Mouse (Mus musculus) gastrocnemius, postnatal 36 days (tissue): Measurements from ENCODE around the gene Git1. TPM values are rescaled to one million over a fixed set of nuclear protein-coding genes. Genes with fewer than 3 reads are reported as not detected.

Experiments
- DNase-seq, 2 experiments: peaks; one replicate each; pipeline ENCODE4 v3.0.0; 2022
- intact Hi-C: fragments of 180-260 bp; cut with DNase I; formaldehyde crosslinking; loops from one replicate; pipeline ENCODE4 v1.15.1; 2025
- total RNA-seq, 2 experiments: library from RNA; stranded (reverse); gene quantifications; 2 replicates each; pipeline ENCODE4 v1.2.3; 2021

Git1 gene
- total RNA-seq, 2 experiments from 2014 or later = 23.9 to 25.5 TPM

DNA sequence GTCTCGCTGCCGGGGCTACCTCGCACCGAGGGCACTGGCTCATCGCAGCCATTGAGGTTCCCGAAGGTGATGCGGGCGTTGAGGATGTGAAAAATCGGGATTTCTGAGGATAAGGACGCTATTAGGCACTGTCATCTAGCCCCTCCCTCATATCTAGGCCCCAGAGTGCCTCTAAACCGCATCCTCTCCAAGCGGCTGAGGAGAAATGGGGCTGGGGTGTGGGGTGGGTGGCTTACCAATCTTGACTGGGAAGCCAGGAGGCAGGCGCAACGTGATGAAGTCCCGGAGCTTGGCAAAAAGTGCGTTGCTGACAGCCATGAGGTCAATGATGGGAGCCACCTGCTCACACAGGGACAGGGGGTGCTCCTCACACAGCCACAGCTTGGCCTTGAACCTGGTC lies 20.6 kb upstream of the Git1 start:
- intact Hi-C loops = no loop called here
- no peak for DNase-seq

DNA sequence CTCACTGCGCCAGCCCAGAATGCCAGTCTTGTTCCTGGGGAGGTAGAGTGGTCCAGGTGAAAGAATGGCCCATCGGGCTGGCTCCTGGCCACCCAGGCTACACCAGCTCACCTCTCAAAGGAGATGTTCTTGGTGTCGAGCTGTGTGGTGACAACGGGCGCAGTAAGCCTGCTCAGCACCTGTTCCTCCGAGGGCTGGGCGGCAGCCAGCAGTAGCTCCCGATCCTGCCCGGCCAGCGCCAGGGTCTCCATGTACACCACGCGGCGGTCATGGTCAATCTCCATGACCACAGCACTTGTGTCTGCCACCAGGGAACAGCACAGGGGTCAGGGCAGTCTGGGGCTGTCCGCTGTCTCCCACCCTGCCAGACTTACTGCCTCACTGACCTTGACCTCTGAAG lies 17.1 kb upstream of the Git1 start:
- no peak for DNase-seq
- intact Hi-C loops = no loop called here

DNA sequence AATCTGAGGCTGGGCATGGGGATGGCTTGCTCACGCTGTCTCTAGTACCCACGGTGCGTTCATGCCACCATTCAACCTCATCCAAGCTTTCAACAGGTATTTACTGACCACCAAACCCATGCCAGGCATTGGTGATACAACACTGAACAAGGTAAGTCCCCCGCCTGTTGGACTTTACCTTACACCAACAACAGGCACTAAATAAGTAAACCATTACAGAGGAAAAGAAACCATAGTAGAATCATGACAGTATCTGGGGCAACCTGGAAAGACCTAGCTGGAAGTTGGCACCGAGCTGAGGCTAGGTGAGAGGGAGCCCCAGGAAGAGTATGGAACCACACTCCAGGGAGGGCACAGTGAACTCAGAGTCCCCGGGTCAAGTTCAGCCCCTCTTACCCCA lies 16.5 kb upstream of the Git1 start:
- intact Hi-C loops = no loop called here

DNA sequence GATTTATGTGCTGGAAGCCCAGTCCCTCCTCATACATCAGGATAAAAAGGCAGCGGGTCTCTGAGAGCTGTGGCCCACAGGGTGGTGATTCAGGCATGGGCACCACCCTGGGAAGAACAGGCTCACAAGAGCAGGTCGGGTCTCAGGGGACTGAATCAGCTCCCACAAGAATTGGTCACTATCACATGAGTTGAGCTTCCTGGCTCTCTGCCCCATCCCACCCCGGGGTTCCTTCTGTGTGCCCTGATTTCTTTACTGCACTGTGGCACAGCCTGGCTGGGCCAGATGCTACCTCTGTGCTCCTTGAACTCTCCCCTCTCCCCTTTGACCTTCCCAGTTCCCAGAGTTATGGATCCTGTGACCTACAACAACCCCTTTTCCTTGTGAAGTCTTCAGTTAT lies 10.3 kb upstream of the Git1 start:
- DNase-seq = no peak
- intact Hi-C loops = no loop called here

More for the DNA sequence above, 16.5 kb upstream of the Git1 start:
- no peak for DNase-seq

DNA sequence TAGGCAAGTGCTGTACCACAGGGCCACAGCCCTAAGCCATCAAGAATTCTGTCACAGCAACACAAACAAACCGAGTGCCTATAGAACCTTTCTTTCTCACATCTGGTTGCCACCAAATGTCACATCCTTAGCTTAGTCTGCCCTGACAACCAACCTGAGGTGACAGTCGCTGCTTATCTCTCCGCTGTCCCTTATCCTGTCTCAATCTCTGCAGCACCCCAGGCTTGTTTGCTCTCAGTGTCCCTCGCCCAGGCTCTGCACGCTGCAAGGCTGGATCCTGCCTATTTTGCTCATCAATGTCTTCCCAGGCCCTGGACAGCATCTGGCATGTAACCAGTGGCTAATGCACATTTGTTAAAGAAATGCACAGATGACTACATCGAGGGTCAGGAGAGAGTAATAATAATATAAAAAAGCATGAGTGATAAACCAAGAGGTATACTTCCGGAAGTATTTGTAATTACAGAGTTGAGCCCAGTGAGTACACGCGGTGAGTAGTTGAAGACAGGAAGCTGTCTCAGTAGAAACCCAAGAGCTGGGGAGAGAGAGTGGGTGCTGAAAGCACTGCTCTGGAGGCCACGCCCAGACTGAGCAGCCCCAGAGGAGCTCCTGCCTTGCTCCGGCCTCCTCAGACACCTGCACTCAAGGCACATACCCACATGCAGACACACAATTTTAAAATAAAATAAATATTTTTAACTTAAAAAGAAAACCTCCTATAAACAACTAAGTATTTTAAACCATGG lies 9.7 kb upstream of the Git1 start:
- DNase-seq = no peak
- intact Hi-C loops = no loop called here

DNA sequence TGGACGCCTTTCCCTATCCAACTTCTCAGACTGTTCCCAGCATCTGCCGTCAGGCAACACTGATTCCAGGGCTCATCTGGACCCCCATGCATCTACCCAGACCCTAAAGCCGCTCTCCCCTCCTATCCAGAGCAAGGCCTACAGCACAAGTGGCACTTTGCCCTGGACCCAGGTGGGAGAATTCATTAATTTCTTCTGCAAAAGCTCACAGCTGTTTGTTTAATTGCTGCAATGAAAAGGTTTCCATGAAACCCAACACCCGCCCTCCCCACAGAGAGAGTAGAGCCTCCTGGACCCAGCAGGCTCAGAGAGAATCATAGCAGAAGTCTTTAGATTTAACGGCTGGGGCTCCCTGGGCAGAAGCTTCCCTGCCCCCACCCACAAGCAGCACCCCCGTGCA lies 8.1 kb upstream of the Git1 start:
- no peak for DNase-seq
- intact Hi-C loops = no loop called here

DNA sequence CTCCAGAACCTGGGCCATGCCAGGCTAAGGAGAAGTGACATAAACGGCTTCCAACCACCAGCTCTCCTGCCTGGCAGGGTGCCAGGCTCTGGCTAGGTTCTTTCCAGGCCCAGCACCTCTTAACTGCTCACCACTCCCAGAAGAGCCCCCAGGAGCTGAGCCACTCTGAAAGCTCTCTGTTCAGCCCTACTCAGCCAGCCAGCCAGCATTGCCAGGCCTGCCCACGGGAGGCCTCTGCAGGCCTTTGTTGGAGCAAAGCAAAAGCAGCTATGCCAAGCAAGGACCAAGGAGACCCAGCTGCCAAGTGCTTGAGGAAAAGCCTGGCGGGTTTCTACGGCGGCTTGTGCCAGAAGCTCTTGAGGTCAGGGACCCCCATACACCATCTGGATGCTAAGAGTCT lies 6.6 kb upstream of the Git1 start:
- intact Hi-C loops = no loop called here
- DNase-seq = no peak

DNA sequence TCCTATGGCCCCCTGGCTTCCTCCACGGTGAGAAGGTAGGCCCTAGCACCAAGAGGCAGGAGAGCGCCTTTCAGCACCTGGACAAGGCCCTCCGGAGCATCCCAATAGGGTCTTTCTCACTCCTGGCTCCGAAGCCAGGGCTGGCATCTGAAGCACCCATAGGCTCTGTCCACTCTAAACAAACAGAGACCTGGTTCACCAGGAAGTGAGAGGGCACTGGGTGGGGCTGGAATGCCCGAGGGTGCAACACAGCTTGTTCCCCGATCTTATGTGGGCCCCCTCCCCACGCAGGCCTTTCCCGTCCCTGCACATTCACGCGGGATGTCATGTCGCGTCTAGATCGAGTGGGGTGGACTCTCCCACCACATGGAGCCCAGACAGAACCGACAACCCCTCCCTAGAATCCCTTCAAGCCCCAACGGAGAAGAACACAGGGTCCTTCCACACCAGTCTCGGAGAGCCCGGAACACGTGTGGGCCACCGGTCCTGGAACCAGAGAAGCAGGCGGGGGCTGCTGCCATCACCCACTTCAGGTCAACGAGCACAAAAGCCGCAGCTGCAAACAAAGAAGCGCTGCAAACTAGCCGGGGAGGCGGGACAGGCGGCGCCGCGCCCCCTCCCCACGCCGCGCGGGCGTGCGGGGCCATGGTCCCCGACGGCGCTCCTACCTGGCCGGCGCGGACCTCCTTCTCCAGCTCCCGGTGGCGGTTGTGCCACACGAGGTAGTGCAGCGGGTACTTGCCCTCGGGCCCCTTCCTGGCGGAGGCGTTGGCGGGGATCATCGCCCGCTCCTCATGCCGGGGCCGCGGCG lies 4.4 kb upstream of the Git1 start:
- no peak for DNase-seq
- intact Hi-C loops = no loop called here

DNA sequence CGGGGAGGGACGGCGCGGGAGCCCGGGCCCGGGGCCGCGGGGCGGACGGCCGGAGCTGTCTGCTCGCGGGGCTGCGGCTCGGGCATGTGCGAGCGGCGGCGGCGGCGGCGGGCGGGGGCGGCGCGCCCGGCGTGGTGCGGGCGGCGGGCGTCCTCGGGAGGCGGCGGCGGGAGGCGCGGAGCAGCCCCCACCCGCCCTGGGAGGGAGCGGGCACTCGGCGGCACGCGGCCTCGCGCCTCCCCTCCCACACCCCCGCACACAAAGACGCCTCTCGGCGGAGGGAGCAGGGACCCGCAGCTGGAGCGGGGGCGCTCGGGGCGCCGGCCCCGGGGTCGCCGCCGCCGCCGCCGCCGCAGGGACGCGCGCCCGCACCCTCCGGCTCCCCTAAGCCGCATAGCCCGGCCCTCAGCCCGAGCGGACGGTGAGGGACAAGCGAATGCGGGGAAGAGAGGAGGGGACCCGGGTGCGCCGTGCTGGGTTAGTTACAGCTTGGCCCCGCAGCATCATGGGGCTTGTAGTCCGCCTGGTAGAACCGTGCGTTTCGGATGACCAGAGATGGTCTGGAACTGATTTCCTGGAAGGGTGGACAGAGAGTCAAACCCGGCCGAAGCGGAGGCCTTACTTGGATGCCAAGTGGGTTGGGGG lies 3.6 kb upstream of the Git1 start, which contains the start of gene Ankrd13b:
Gene Ankrd13b, minus strand, starts transcription at position 88 of the 645 bp plus-strand sequence.
- intact Hi-C loops = loop anchor here (2.0 to 5.0 kb wide), 2 partner anchors 23 to 138 kb away; no protein-coding TSS in a partner anchor

DNA sequence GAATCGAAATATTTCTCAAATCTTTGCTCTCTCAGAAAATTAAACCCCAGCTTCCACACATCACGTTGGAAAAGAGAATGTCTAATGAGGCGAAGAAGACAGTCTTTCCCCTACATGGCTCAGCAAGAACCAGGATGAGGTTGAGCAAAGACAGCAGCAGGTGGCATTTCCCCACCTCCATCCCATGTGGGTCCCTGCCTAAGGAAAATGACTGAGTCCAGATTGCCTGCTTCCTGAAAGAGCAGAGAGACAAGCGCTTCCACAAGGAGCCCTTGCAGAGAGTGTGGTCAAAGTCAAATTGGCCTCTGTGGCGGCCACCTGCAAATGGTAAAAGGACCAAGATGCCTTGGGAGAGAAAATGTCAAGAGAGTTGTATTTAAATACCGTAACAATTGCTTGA lies 2.9 kb upstream of the Git1 start:
- DNase-seq = no peak
- intact Hi-C loops = loop anchor here (2.0 to 5.0 kb wide), 2 partner anchors 22 to 137 kb away; no protein-coding TSS in a partner anchor

More for the DNA sequence above, 3.6 kb upstream of the Git1 start, which contains the start of gene Ankrd13b:
- peak in 1 of 2 experiments; percentile 65 for DNase-seq

DNA sequence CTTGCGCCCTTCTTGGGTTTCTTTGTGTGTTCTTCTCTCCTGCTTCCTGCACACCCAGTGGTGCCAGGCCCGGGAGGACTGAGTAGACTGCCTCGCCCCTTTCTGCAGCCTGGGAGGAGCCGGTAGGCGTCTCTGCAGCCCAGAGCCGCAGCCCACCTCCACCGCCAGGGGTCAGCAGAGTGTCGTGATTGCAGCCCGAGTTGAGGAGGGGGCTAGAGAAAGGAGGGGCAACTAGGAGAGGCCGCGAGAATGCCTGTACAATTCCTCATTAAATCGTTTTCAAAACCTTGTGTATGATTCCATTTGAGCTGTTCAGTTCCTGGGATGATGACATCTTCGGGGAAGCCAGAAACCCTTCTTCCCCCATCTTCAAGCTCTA lies 2.2 kb upstream of the Git1 start:
- peak; percentile 76 to 87 for DNase-seq
- intact Hi-C loops = loop anchor here (1.0 to 5.0 kb wide), 3 partner anchors 9 to 136 kb away; no protein-coding TSS in a partner anchor

DNA sequence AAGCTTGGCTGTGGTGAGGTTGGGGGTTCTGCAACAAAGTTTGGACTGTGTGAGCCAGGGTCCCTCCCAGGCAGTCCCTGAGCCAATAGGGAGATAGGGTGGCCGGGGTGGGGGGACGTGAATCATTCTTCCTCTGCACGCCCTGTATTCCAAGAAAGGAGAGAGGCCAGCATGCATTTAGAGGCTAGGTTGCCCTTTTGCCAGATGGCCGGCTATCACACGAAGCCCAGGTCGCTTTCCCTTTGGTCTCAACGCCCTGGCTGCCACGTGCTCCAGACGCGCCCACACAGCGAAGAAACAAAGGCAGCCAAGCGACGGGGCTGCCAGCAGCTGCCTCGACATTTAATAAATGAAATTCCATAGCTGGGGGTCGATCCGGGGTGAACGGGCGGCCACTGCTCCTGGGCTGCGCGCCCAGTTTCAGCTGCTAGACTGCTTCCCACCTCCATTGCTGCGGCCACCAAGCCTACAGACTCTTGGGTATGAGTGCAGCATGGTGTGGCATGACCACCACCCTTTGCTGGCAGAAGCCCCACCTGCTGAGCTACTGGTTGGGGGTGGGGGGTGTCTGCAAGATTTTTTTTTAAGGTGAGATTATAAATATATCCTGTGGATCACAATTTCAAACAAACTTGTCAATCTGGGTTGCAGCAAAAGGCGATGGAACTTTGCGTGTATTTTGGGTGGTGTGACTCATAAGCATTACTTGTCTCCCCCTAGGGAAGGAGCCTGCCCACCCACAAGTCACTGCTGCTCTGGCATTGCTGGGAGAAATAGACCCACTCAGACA lies 1.7 kb upstream of the Git1 start:
- intact Hi-C loops = loop anchor here (1.0 to 5.0 kb wide), 3 partner anchors 9 to 136 kb away; no protein-coding TSS in a partner anchor
- DNase-seq = peak in 1 of 2 experiments; percentile 62

DNA sequence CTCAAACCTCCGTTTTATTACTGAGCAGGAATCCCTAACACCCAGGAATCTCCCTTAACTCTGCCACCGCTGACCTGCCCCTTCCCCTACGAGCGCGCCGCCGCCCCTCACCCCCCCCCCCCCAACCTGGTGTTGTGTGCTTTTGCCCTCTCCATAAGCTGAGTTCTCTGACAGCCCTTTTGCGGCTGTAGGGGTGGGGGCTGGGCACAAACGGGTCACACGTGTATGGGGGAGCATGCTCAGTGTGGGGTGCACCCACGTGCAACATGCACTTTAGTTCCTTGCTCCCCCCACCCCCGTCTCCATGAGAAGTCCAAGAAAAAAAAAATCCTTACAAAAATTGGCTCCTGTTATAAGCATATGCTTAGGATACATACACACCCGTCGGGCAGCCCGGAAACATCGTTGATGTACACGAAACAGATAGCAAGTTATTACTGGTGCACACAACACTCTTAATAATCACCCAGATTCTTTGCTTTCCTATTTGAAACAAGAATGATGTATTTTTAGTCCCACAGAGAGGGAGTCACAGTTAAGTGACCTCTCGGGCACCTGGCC lies 971 bp upstream of the Git1 start:
- intact Hi-C loops = loop anchor here (5.0 kb wide), 1 partner anchor 135 kb away; no protein-coding TSS in a partner anchor

DNA sequence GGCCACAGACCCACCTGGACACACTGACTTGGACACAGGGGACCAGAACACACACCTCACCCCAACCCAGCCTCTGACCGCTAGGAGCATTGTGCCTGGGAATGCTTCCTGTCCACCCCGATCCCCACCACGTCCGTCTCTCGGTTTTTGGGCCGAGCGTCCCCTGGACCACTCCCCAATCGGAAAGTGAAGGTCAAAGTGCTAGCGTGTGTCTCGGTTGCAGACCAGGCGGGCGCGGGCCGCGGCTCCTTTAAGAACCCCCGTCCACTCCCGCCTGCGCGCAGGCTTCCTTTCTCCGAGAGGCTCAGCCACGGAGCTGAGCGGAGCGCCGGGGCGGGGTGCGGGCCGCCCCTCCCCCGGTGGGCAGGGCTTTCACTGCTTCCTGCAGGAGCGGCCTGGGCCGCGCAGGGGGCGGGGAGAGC lies 440 bp upstream of the Git1 start:
- peak; percentile 87 to 92 for DNase-seq
- intact Hi-C loops = loop anchor here (5.0 kb wide), 1 partner anchor 134 kb away; no protein-coding TSS in a partner anchor

More for the DNA sequence above, 971 bp upstream of the Git1 start:
- DNase-seq = no peak

DNA sequence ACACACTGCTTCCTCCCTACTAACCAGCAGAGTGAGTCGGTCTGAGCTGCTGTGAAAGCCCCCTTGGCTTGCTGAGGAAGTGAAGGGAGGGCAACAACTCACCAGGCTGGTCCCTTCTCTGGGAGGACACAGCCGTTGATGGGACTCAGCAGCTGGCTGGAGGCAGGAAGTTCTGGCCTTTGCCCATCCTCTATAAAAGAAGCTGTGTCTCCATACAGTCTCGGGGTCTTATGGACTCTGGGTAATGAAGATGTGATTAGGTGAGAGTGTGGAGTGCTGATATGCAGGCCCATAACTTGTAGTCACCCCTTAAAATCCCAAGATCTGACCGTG lies 948 bp downstream of the Git1 start:
- DNase-seq = no peak
- intact Hi-C loops = loop anchor here (5.0 kb wide), 1 partner anchor 133 kb away; no protein-coding TSS in a partner anchor

DNA sequence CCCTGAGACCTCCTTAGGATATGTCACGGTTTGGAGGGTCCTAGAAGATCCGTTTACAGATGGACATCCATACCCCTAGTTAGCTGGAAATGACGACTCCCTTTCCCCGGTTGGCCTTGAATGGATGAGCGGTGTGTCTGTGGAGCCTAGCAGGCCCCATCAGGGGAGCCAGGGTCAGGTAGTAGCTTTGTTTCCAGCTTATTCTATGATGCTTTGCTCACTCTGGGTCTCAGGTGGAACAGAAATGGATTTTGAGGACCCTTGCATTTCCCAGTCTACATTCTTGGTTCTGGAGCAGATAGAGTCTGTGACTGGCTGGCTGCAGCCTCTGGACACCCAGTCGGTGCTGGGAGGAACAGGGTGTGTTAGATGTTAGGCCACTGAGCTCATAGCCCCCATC lies 1.4 kb downstream of the Git1 start:
- DNase-seq = no peak
- intact Hi-C loops = loop anchor here (5.0 kb wide), 1 partner anchor 133 kb away; no protein-coding TSS in a partner anchor

DNA sequence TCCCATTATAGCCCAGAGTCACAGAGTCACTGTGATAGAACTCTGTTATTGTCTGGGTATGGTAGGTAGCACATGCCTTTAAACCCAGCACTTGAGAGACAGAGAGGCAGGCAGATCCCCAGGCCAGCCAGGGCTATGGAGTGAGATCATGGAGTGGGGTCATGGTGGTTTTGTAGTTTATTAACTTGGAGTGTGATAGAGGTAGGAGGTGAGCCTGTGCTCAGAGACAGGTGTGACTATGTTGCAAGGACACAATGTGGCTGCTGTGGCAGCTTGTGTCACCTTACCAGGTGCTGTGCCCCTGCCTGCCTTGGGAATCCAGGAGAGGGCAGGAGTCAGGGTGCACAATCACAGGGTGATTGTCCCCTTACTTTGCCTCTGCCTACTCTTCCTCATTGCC lies 2.1 kb downstream of the Git1 start:
- intact Hi-C loops = no loop called here
- DNase-seq = no peak

DNA sequence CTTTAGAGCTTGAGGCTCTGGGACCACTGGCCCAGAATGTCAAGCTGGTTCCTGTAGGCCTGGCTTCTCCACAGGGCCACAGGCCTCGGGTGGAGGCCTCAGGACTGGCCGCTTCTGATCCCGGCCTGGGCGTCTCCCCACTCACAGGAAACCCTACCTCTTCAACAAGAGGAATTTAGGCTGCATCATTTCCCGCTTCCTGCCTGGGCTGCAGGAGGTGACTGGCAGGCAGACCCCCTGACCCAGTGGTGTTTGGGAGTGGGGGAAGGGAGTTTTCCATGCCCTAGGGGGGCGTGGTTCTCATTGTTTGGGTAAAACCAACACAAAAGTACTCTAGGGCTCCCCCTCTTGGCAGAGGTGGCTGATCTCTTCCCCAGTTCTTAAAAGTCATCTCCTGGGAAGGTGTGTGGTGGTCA lies 4.0 kb downstream of the Git1 start:
- DNase-seq = no peak
- intact Hi-C loops = no loop called here

DNA sequence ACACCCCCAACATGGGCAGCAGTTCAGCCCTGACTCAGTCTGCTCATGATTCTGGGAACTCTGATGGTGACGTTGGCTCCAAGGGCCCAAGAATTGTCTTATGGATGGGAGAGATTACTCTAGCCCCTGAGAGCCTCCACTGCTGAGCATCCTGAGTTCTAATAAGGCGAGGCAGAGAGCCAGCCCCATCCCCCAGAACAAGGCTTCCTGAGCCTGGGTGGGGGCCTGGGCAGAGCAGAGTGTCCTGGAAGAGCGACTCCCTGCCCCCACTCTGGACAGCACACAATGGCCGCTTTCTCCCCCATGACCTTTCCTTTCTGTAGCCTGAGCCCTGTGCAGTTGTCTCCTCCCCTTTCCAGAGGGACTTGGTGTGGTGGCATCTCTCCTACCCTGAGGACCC lies 4.5 kb downstream of the Git1 start:
- intact Hi-C loops = no loop called here
- DNase-seq = no peak
